Mouse (Mus musculus) embryonic facial prominence, embryonic 11.5 days (tissue): ENCODE data around the gene Abhd17a. TPM values are rescaled to one million over a fixed set of nuclear protein-coding genes. Genes with fewer than 3 reads are reported as not detected.

Experiments
- microRNA-seq: library from miRNA; unstranded; fragments of <30 nt; microRNA quantifications from one replicate; pipeline ENCODE4, GENCODE M21; 2016; ENCODE audit warnings: borderline number of aligned reads
- polyA plus RNA-seq: library from polyadenylated mRNA; unstranded; fragments of >200 nt; fragmentation: Nextera tagmentation; extraction: Ambion mirVana; gene quantifications from 2 replicates; pipeline ENCODE4 v1.2.1, GENCODE M21; 2014

The Abhd17a gene
- polyA plus RNA-seq, 1 experiment from 2014 or later: 94.8 TPM

Small RNAs within 50 kb of the gene (microRNA-seq; reads per million reads assigned to microRNA genes)
- not detected for gene Mir6912

Other genes with a start within 250 kb of the Abhd17a start
- 0.14 and 0.88 TPM in 2 replicates for gene Adamtsl5, start 241.9 kb downstream of the Abhd17a start, polyA plus RNA-seq
- 0.26 and 0.52 TPM in 2 replicates for gene Plk5, start 233.9 kb downstream of the Abhd17a start, polyA plus RNA-seq
- 10.3 and 12.9 TPM in 2 replicates for gene Mex3d, start 202.7 kb downstream of the Abhd17a start, polyA plus RNA-seq
- 241 and 259 TPM in 2 replicates for gene Mbd3, start 190.8 kb downstream of the Abhd17a start, polyA plus RNA-seq
- 377 and 460 TPM in 2 replicates for gene Uqcr11, start 183.5 kb downstream of the Abhd17a start, polyA plus RNA-seq
- gene Tcf3, start 156.7 kb downstream of the Abhd17a start, polyA plus RNA-seq: 174 and 178 TPM in 2 replicates
- gene Onecut3, start 95.5 kb downstream of the Abhd17a start, polyA plus RNA-seq: 0.22 and 0.43 TPM in 2 replicates
- gene Atp8b3, start 51.2 kb downstream of the Abhd17a start, polyA plus RNA-seq: 0.28 and 0.36 TPM in 2 replicates
- 17.1 and 20.6 TPM in 2 replicates for gene Rexo1, start 28.8 kb downstream of the Abhd17a start, polyA plus RNA-seq
- 4.5 and 5.5 TPM in 2 replicates for gene Klf16, start 13.0 kb downstream of the Abhd17a start, polyA plus RNA-seq
- gene Scamp4, start 12.5 kb upstream of the Abhd17a start, polyA plus RNA-seq: 62.4 and 64.9 TPM in 2 replicates
- 5.7 and 5.8 TPM in 2 replicates for gene Adat3, start 12.5 kb upstream of the Abhd17a start, polyA plus RNA-seq
- 1.4 and 1.5 TPM in 2 replicates for gene Gm49322, start 15.7 kb upstream of the Abhd17a start, polyA plus RNA-seq
- gene Csnk1g2, start 32.5 kb upstream of the Abhd17a start, polyA plus RNA-seq: 93.4 and 97.9 TPM in 2 replicates
- 53.5 and 56.3 TPM in 2 replicates for gene Btbd2, start 66.7 kb upstream of the Abhd17a start, polyA plus RNA-seq
- gene Mknk2, start 87.8 kb upstream of the Abhd17a start, polyA plus RNA-seq: 63.7 and 67.0 TPM in 2 replicates
- 42.3 and 45.0 TPM in 2 replicates for gene Mob3a, start 111.6 kb upstream of the Abhd17a start, polyA plus RNA-seq
- gene Izumo4, start 111.8 kb upstream of the Abhd17a start, polyA plus RNA-seq: 4.8 and 7.6 TPM in 2 replicates
- gene Ap3d1, start 151.9 kb upstream of the Abhd17a start, polyA plus RNA-seq: 57.6 and 61.0 TPM in 2 replicates
- 13.8 and 16.6 TPM in 2 replicates for gene Dot1l, start 164.9 kb upstream of the Abhd17a start, polyA plus RNA-seq
- 92.6 and 93.9 TPM in 2 replicates for gene Sf3a2, start 207.9 kb upstream of the Abhd17a start, polyA plus RNA-seq
- 119 and 137 TPM in 2 replicates for gene Plekhj1, start 208.3 kb upstream of the Abhd17a start, polyA plus RNA-seq
- gene Amh, start 214.9 kb upstream of the Abhd17a start, polyA plus RNA-seq: not detected in 2 replicates
- 0.60 and 1.2 TPM in 2 replicates for gene Jsrp1, start 223.2 kb upstream of the Abhd17a start, polyA plus RNA-seq
- gene Oaz1, start 236.3 kb upstream of the Abhd17a start, polyA plus RNA-seq: 1,818 and 1,942 TPM in 2 replicates